Mouse (Mus musculus) liver, embryonic 14 days (tissue): ENCODE data around the gene Prr14l. TPM values are rescaled to one million over a fixed set of nuclear protein-coding genes. Genes with fewer than 3 reads are reported as not detected.

Experiments
- polyA plus RNA-seq: library from polyadenylated mRNA; depleted of rRNA; stranded (reverse); fragments of >200 nt; gene quantifications from 2 replicates; pipeline ENCODE4 v1.2.3, GENCODE M21; 2012; rRNA removed

The Prr14l gene
- 5.4 and 5.7 TPM in 2 replicates for polyA plus RNA-seq

DNA sequence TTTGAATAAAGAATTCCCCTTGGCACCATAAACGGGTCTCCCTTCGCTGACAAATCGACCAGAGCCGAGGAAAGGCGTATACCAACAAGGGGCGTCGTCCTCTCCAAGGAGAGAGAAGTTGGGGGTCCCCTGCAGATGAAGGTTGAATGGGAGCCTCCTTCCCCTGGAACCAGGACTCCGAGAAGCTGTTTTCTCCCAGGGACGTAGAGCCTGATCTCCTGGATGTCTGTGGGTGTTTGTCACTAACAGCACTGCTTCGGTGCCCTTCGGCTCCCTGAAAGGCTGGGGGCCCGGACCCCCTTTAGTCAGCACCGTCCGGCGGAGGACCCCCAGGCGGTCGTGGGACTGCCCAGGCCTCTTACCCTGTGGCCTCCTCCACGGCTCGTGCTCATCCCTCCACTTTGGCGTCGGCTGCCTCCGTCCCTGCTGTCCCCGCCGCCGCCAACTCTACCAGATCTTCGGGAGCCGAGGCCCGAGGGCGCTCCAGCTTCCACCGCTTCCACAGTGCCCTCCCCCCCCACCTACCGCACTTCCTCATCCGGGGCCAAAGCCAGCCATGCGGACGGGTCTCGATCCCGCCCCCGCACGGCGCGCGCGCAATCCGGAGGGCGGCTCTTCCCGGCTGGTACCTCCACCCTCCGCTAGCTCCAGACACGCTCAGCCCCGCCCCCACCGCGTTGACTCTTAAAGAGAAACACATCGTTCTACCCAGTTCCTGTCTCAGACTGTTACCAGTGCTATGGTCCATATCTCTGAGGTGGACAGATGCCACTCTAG lies at the start of gene Prr14l:
Prr14l (minus strand) TSS at position 526 of the 777 bp plus-strand sequence.

GRCm38 (mm10) chr5:32863253-32864228 lies 9.5 kb upstream of the Prr14l start, which contains the start of gene Depdc5:
Depdc5 (plus strand) TSS chr5:32863701.

DNA sequence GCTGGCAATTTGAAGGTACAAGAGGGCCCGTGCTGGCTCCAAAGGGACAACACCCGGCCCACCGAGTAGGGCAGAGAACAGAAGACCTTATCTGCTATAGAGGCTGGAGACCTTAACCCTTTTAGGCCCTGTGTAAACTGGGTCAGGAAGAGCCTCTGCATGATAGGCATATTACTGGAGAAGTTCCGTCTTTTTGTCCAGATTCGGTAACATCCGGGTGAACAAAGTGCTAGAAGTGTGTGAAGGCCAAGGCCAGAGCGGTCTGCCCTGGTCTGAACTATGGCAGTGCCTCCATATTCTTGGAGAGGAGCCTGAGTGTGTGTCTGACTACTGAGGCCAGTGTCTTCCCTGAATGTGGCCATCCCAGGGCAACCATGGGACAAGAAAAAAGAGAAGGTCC lies 27.0 kb downstream of the Prr14l start, which contains the start of gene Gm20671:
Gm20671 (minus strand) TSS at position 101 of the 400 bp plus-strand sequence.

GRCm38 (mm10) chr5:32785313-32785915 lies 68.6 kb downstream of the Prr14l start, which contains the start of gene Pisd:
Pisd (minus strand) TSS chr5:32785646.

Other genes starting within 250 kb of the Prr14l start
- gene Yes1, start 243.1 kb downstream of the Prr14l start, polyA plus RNA-seq: 1.8 and 2.0 TPM in 2 replicates
- 20.6 and 22.0 TPM in 2 replicates for gene Pisd, start 68.6 kb downstream of the Prr14l start, polyA plus RNA-seq
- gene Gm20671, start 27.1 kb downstream of the Prr14l start, polyA plus RNA-seq: not detected in 2 replicates
- gene Depdc5, start 9.4 kb upstream of the Prr14l start, polyA plus RNA-seq: 7.8 and 8.5 TPM in 2 replicates
- gene Ywhah, start 164.6 kb upstream of the Prr14l start, polyA plus RNA-seq: 118 and 140 TPM in 2 replicates
- not detected in 2 replicates for gene Slc5a1, start 250.0 kb upstream of the Prr14l start, polyA plus RNA-seq